Mouse (Mus musculus): ENCODE data around the gene Dcaf1. TPM values are rescaled to one million over a fixed set of nuclear protein-coding genes. Genes with fewer than 3 reads are reported as not detected.

Dcaf1 gene
- 8.5 and 9.3 TPM in 2 replicates for polyA plus RNA-seq (2012; rRNA removed)

GRCm38 (mm10) chr9:106821618-106822380 is at the start of gene Dcaf1:
Dcaf1 (plus strand) TSS chr9:106821874.

GRCm38 (mm10) chr9:106788812-106789321 is 32.8 kb upstream of the Dcaf1 start, which contains the start of gene Rad54l2:
Rad54l2 (minus strand) TSS chr9:106789194.

GRCm38 (mm10) chr9:106886828-106887702 is 65.4 kb downstream of the Dcaf1 start, which contains the start of gene Rbm15b:
Rbm15b (minus strand) TSS chr9:106887428.

GRCm38 (mm10) chr9:106891829-106892551 is 70.3 kb downstream of the Dcaf1 start, which contains the start of gene Manf:
Manf (minus strand) TSS chr9:106891979.

Other genes starting within 250 kb of the Dcaf1 start
- gene Iqcf6, start 195.3 kb upstream of the Dcaf1 start, polyA plus RNA-seq (2012; rRNA removed) = not detected in 2 replicates
- not detected in 2 replicates for gene Grm2, start 165.8 kb upstream of the Dcaf1 start, polyA plus RNA-seq (2012; rRNA removed)
- 16.3 and 18.2 TPM in 2 replicates for gene Tex264, start 135.9 kb upstream of the Dcaf1 start, polyA plus RNA-seq (2012; rRNA removed)
- 2.3 and 2.8 TPM in 2 replicates for gene Rad54l2, start 32.7 kb upstream of the Dcaf1 start, polyA plus RNA-seq (2012; rRNA removed)
- gene Rbm15b, start 65.6 kb downstream of the Dcaf1 start, polyA plus RNA-seq (2012; rRNA removed) = 3.4 TPM in 2 replicates
- gene Manf, start 70.1 kb downstream of the Dcaf1 start, polyA plus RNA-seq (2012; rRNA removed) = 55.3 and 70.2 TPM in 2 replicates

Data from liver, embryonic 18 days (tissue).